Mouse (Mus musculus) midbrain, embryonic 12.5 days (tissue): ENCODE measurements around the gene Spats2. TPM values are rescaled to one million over a fixed set of nuclear protein-coding genes. Genes with fewer than 3 reads are reported as not detected.
"Not testable (repeated sequence)": the region's sequence is repeated elsewhere in the genome, so short reads cannot be mapped to it uniquely, and the experiment has no call there.

Experiments used
- ATAC-seq: fragments of 200-750 bp; cut with Nextera tagmentation; 2 replicates; pipeline ENCODE4 v1.8.0; 2017; ENCODE audit warnings: low read depth, moderate TSS enrichment, moderate library complexity; ENCODE audit not compliant: low FRiP score
- H3K27ac ChIP-seq: fragments of 300-500 bp; sonication (generic); replicated peaks from 2 replicates; pipeline ENCODE4 v1.5.1; 2016; ENCODE audit warnings: mild to moderate bottlenecking
- H3K27me3 ChIP-seq: fragments of 300-500 bp; sonication (generic); 2 replicates; pipeline ENCODE4 v1.6.1; 2016; ENCODE audit warnings: mild to moderate bottlenecking
- H3K36me3 ChIP-seq: fragments of 300-500 bp; sonication (generic); 2 replicates; pipeline ENCODE4 v1.6.1; 2016
- H3K4me1 ChIP-seq: fragments of 300-500 bp; sonication (generic); 2 replicates; pipeline ENCODE4 v1.6.1; 2016
- H3K4me2 ChIP-seq: fragments of 300-500 bp; sonication (generic); replicated peaks from 2 replicates; pipeline ENCODE4 v1.6.1; 2016; ENCODE audit warnings: mild to moderate bottlenecking, moderate library complexity
- H3K4me3 ChIP-seq: fragments of 300-500 bp; sonication (generic); 2 replicates; pipeline ENCODE4 v1.5.1; 2016; ENCODE audit warnings: mild to moderate bottlenecking
- H3K9ac ChIP-seq: fragments of 300-500 bp; sonication (generic); replicated peaks from 2 replicates; pipeline ENCODE4 v1.6.1; 2016; ENCODE audit warnings: mild to moderate bottlenecking, moderate library complexity
- H3K9me3 ChIP-seq: fragments of 300-500 bp; sonication (generic); 2 replicates; pipeline ENCODE4 v1.6.1; 2016; ENCODE audit warnings: mild to moderate bottlenecking
- WGBS: fragments of 180-500 bp; shearing (Covaris S2); methylation state at CpG from one replicate; pipeline ENCODE4 v1.1.7; 2016; 5-methylcytosine and 5-hydroxymethylcytosine counted together
- polyA plus RNA-seq: library from polyadenylated mRNA; unstranded; fragments of >200 nt; fragmentation: Nextera tagmentation; extraction: Ambion mirVana; gene quantifications from 2 replicates; pipeline ENCODE4 v1.2.1, GENCODE M21; 2016

Spats2 gene
- polyA plus RNA-seq, 1 experiment from 2014 or later: 65.3 TPM

- ATAC-seq: no peak
- no peaks in the 10 kb centered on the region for H3K9me3 ChIP-seq
- H3K27ac ChIP-seq: no peak overlapping the region
- H3K36me3 ChIP-seq: peaks cover 46% of the 10 kb centered on the region
- WGBS: 74% methylated on average over 4 of the region's 4 CpGs
- H3K4me1 ChIP-seq: no peaks in the 10 kb centered on the region
- H3K4me2 ChIP-seq: no peak overlapping the region
- H3K4me3 ChIP-seq: no peak overlapping the region
- H3K9ac ChIP-seq: no peak overlapping the region
- H3K27me3 ChIP-seq: no peaks in the 10 kb centered on the region
Measured at GRCm38 (mm10) chr15:99240129-99240528, 114.4 kb downstream of the Spats2 start.

GRCm38 (mm10) chr15:99241249-99241648 lies 115.5 kb downstream of the Spats2 start:
- Histone ChIP-seq H3K27me3 (no peaks in the 10 kb centered on the region), H3K27ac (no peak overlapping the region), H3K9me3 (no peaks in the 10 kb centered on the region), H3K36me3 (peaks cover 55% of the 10 kb centered on the region), H3K4me1 (no peaks in the 10 kb centered on the region), H3K4me3 (no peak overlapping the region), H3K4me2 (no peak overlapping the region), H3K9ac (no peak overlapping the region)
- no peak for ATAC-seq
- WGBS: 68% methylated on average over 4 of the region's 4 CpGs

GRCm38 (mm10) chr15:99242045-99242444 lies 116.3 kb downstream of the Spats2 start:
- H3K4me1 ChIP-seq: no peaks in the 10 kb centered on the region
- no peak overlapping the region for H3K27ac ChIP-seq
- H3K9ac ChIP-seq: no peak overlapping the region
- peaks cover 63% of the 10 kb centered on the region for H3K36me3 ChIP-seq
- 95% methylated on average over 9 of the region's 10 CpGs for WGBS
- H3K9me3 ChIP-seq: no peaks in the 10 kb centered on the region
- H3K4me2 ChIP-seq: no peak overlapping the region
- H3K4me3 ChIP-seq: no peak overlapping the region
- no peaks in the 10 kb centered on the region for H3K27me3 ChIP-seq
- no peak for ATAC-seq

- not testable (repeated sequence) for H3K27ac ChIP-seq, H3K27me3 ChIP-seq, ATAC-seq, H3K4me3 ChIP-seq, H3K9me3 ChIP-seq, H3K4me2 ChIP-seq, H3K9ac ChIP-seq
- H3K4me1 ChIP-seq: peaks cover 10% of the 10 kb centered on the region
- whole genome bisulfite sequencing: 93% methylated on average over 6 of the region's 6 CpGs
- H3K36me3 ChIP-seq: peaks cover 77% of the 10 kb centered on the region
Measured at GRCm38 (mm10) chr15:99246736-99247135, 121.0 kb downstream of the Spats2 start.

GRCm38 (mm10) chr15:99248972-99249371 lies 123.3 kb downstream of the Spats2 start:
- Histone ChIP-seq H3K9me3 (no peaks in the 10 kb centered on the region), H3K9ac (no peak overlapping the region), H3K4me1 (peaks cover 20% of the 10 kb centered on the region), H3K27ac (no peak overlapping the region), H3K4me3 (no peak overlapping the region), H3K27me3 (no peaks in the 10 kb centered on the region), H3K36me3 (peaks cover 56% of the 10 kb centered on the region), H3K4me2 (no peak overlapping the region)
- ATAC-seq: no peak
- WGBS: 82% methylated on average over 9 of the region's 9 CpGs

- Histone ChIP-seq H3K36me3 (peaks cover 46% of the 10 kb centered on the region), H3K9ac (no peak overlapping the region), H3K9me3 (no peaks in the 10 kb centered on the region), H3K27ac (no peak overlapping the region), H3K4me2 (no peak overlapping the region; the same call in 1 of the 2 replicates), H3K4me1 (peaks cover 20% of the 10 kb centered on the region), H3K4me3 (no peak overlapping the region), H3K27me3 (no peaks in the 10 kb centered on the region)
- ATAC-seq: no peak
- WGBS: 89% methylated on average over 11 of the region's 11 CpGs
Measured at GRCm38 (mm10) chr15:99249938-99250337, 124.2 kb downstream of the Spats2 start.

GRCm38 (mm10) chr15:99251111-99251510 lies 125.4 kb downstream of the Spats2 start:
- under 1% methylated on average over 14 of the region's 15 CpGs for WGBS
- Histone ChIP-seq H3K4me1 (peaks cover 20% of the 10 kb centered on the region), H3K4me3 (peak overlapping the region; percentile 62), H3K4me2 (peak overlapping the region; percentile 92), H3K36me3 (peaks cover 36% of the 10 kb centered on the region), H3K9ac (peak overlapping the region; percentile 66)
- not testable (repeated sequence) for H3K27ac ChIP-seq, H3K9me3 ChIP-seq, H3K27me3 ChIP-seq
- peak; percentile 44 for ATAC-seq

- H3K4me2 ChIP-seq: peak within 1 kb of the TSS; percentile 92
- H3K9me3 ChIP-seq: no peaks in the 10 kb centered on the region
- peaks cover 29% of the 10 kb centered on the region for H3K36me3 ChIP-seq
- peak within 1 kb of the TSS; percentile 72 for H3K9ac ChIP-seq
- peaks cover 20% of the 10 kb centered on the region for H3K4me1 ChIP-seq
- peaks cover 5% of the 10 kb centered on the region for H3K27me3 ChIP-seq
- H3K4me3 ChIP-seq: peak within 1 kb of the TSS; percentile 62
- WGBS: under 1% methylated on average over 52 of the region's 52 CpGs
- H3K27ac ChIP-seq: peak within 1 kb of the TSS; percentile 96
- peak; percentile 91 for ATAC-seq
Measured at GRCm38 (mm10) chr15:99251626-99252380, 126.1 kb downstream of the Spats2 start, which contains the start of gene Mcrs1. Gene Mcrs1, minus strand, starts transcription at chr15:99251961.

GRCm38 (mm10) chr15:99252381-99253174 lies 126.9 kb downstream of the Spats2 start:
- Histone ChIP-seq H3K4me1 (peaks cover 20% of the 10 kb centered on the region), H3K4me2 (peak overlapping the region; percentile 92), H3K4me3 (peak overlapping the region; percentile 62), H3K9me3 (no peaks in the 10 kb centered on the region), H3K27me3 (peaks cover 5% of the 10 kb centered on the region), H3K36me3 (peaks cover 21% of the 10 kb centered on the region), H3K9ac (peak overlapping the region; percentile 72), H3K27ac (peak overlapping the region; percentile 96)
- WGBS: 5% methylated on average over 22 of the region's 22 CpGs
- no peak for ATAC-seq

GRCm38 (mm10) chr15:99253175-99253479 lies 127.4 kb downstream of the Spats2 start:
- 72% methylated on average over 2 of the region's 2 CpGs for WGBS
- H3K36me3 ChIP-seq: peaks cover 16% of the 10 kb centered on the region
- H3K27me3 ChIP-seq, H3K4me3 ChIP-seq, ATAC-seq, H3K9ac ChIP-seq, H3K9me3 ChIP-seq, H3K27ac ChIP-seq: not testable (repeated sequence)
- H3K4me2 ChIP-seq: peak overlapping the region; percentile 92
- peaks cover 20% of the 10 kb centered on the region for H3K4me1 ChIP-seq

GRCm38 (mm10) chr15:99253772-99254171 lies 128.1 kb downstream of the Spats2 start:
- Histone ChIP-seq H3K4me2 (no peak overlapping the region), H3K27me3 (peaks cover 5% of the 10 kb centered on the region), H3K27ac (no peak overlapping the region), H3K36me3 (peaks cover 9% of the 10 kb centered on the region), H3K9ac (no peak overlapping the region), H3K4me3 (no peak overlapping the region), H3K4me1 (peaks cover 20% of the 10 kb centered on the region), H3K9me3 (no peaks in the 10 kb centered on the region)
- 98% methylated on average over 6 of the region's 6 CpGs for WGBS
- ATAC-seq: no peak

GRCm38 (mm10) chr15:99254477-99255005 lies 128.8 kb downstream of the Spats2 start:
- H3K9ac ChIP-seq: no peak overlapping the region
- no peak overlapping the region for H3K27ac ChIP-seq
- no peak overlapping the region for H3K4me2 ChIP-seq
- no peak for ATAC-seq
- no peaks in the 10 kb centered on the region for H3K9me3 ChIP-seq
- H3K27me3 ChIP-seq: peaks cover 5% of the 10 kb centered on the region
- H3K4me3 ChIP-seq: no peak overlapping the region
- 92% methylated on average over 2 of the region's 2 CpGs for WGBS
- peaks cover 24% of the 10 kb centered on the region for H3K4me1 ChIP-seq
- H3K36me3 ChIP-seq: peaks cover 2% of the 10 kb centered on the region; the same call in 1 of the 2 replicates
